Mouse (Mus musculus): ENCODE results near the gene Apbb1.

DNA sequence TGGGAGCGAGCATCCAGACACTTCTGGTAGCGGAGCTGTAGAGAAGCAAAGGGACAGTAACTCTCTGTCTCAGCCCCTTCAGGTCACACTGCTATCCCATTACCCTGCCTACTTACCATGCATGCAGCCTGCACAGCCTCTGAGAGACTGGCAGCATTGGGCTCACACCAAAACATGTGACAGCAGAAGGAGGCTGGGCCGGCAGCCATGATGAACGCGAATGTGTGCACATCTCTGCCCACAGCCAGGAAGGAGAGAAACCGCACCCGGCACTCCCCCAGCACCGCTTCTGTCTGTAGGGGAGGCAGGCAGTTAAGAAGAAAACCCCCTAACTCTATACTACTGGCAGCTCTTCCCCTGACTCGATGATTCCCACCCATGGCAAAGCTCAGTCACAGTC lies 22.4 kb downstream of the Apbb1 start:
- TF ChIP-seq E2F4 (IDR thresholded peaks at IDR 0.05; ENCODE audit: insufficient read depth) (no peak), MAX (IDR thresholded peaks at IDR 0.05; ENCODE audit: low read depth) (no peak), POLR2AphosphoS2 (IDR thresholded peaks at IDR 0.05; ENCODE audit: insufficient read length, low read depth) (no peak), REST (IDR thresholded peaks at IDR 0.05; ENCODE audit: insufficient read depth, insufficient read length) (no peak), POLR2A (IDR thresholded peaks at IDR 0.05; ENCODE audit: insufficient read length, low read depth) (no peak), MYOG (IDR thresholded peaks at IDR 0.05; ENCODE audit: control insufficient read depth in 1 of 3, insufficient read depth in 1 of 3, insufficient read length in 2 of 3, low read depth in 2 of 3) (no peak), CEBPB (IDR thresholded peaks at IDR 0.05; ENCODE audit: insufficient read depth, poor library complexity, severe bottlenecking) (no peak), TCF12 (IDR thresholded peaks at IDR 0.05; ENCODE audit: insufficient read depth, poor library complexity, severe bottlenecking) (no peak)

Data from myocyte (in vitro differentiated cells).